Mouse (Mus musculus) heart, embryonic 10.5 days (tissue): ENCODE results near the gene Fbln2. TPM values are rescaled to one million over a fixed set of nuclear protein-coding genes. Genes with fewer than 3 reads are reported as not detected.

Experiments used
- DNase-seq: peaks from one replicate; pipeline ENCODE4 v3.0.0-alpha.2; 2017; ENCODE audit warnings: low spot score
- H3K27ac ChIP-seq: fragments of 300-500 bp; sonication (generic); 2 replicates; pipeline ENCODE4 v1.5.1; 2016; ENCODE audit warnings: mild to moderate bottlenecking
- H3K27me3 ChIP-seq: fragments of 300-500 bp; sonication (generic); 2 replicates; pipeline ENCODE4 v1.6.1; 2016; ENCODE audit warnings: mild to moderate bottlenecking; ENCODE audit not compliant: poor library complexity, insufficient read depth, severe bottlenecking
- H3K36me3 ChIP-seq: fragments of 300-500 bp; sonication (generic); 2 replicates; pipeline ENCODE4 v1.6.1; 2016; ENCODE audit warnings: mild to moderate bottlenecking, moderate library complexity
- H3K4me1 ChIP-seq: fragments of 300-500 bp; sonication (generic); 2 replicates; pipeline ENCODE4 v1.6.1; 2016; ENCODE audit warnings: mild to moderate bottlenecking
- H3K4me3 ChIP-seq: fragments of 300-500 bp; sonication (generic); 2 replicates; pipeline ENCODE4 v1.5.1; 2016; ENCODE audit warnings: mild to moderate bottlenecking, moderate library complexity
- H3K9me3 ChIP-seq: fragments of 300-500 bp; sonication (generic); 2 replicates; pipeline ENCODE4 v1.6.1; 2016; ENCODE audit warnings: mild to moderate bottlenecking, moderate library complexity
- WGBS: fragments of 180-500 bp; shearing (Covaris S2); methylation state at CpG from one replicate; pipeline ENCODE4 v1.1.7; 2016; 5-methylcytosine and 5-hydroxymethylcytosine counted together
- polyA plus RNA-seq: library from polyadenylated mRNA; unstranded; fragments of >200 nt; fragmentation: Nextera tagmentation; extraction: Ambion mirVana; gene quantifications from 2 replicates; pipeline ENCODE4 v1.2.1, GENCODE M21; 2016

Gene Fbln2
- polyA plus RNA-seq, 1 experiment from 2014 or later = 99.3 TPM

GRCm38 (mm10) chr6:91240537-91240936, 28.3 kb downstream of the Fbln2 start:
- H3K27ac ChIP-seq = no peak overlapping the region
- peaks cover 14% of the 10 kb centered on the region for H3K4me1 ChIP-seq
- no peak for DNase-seq

DNA sequence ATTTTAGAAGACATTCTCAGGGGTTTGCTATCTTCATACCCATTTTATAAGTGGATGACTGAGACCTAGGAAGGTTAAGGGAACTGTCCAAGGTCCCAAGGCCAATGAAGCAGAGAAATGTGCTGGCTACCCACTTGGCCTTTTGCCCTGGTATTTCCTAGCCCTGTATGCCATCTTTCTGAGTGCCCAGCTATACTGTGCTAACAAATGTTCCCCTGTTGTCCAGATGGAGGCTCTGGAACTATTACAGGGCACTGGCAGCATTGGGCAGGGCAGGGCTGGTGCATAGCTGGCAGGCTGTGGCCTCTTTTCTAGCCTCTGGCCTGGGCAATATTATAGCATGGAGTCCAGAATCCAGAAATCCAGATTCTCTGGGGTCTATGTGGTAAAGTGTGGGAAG, 28.7 kb downstream of the Fbln2 start:
- H3K27ac ChIP-seq = no peak overlapping the region
- no peaks in the 10 kb centered on the region for H3K9me3 ChIP-seq
- no peaks in the 10 kb centered on the region for H3K36me3 ChIP-seq
- H3K27me3 ChIP-seq = peaks cover 57% of the 10 kb centered on the region
- DNase-seq = no peak
- H3K4me3 ChIP-seq = no peak overlapping the region
- peaks cover 14% of the 10 kb centered on the region for H3K4me1 ChIP-seq

More at GRCm38 (mm10) chr6:91240537-91240936, 28.3 kb downstream of the Fbln2 start:
- no peaks in the 10 kb centered on the region for H3K36me3 ChIP-seq
- no peak overlapping the region for H3K4me3 ChIP-seq
- H3K9me3 ChIP-seq = no peaks in the 10 kb centered on the region
- 55% methylated on average over 2 of the region's 2 CpGs for WGBS
- H3K27me3 ChIP-seq = peaks cover 59% of the 10 kb centered on the region

DNA sequence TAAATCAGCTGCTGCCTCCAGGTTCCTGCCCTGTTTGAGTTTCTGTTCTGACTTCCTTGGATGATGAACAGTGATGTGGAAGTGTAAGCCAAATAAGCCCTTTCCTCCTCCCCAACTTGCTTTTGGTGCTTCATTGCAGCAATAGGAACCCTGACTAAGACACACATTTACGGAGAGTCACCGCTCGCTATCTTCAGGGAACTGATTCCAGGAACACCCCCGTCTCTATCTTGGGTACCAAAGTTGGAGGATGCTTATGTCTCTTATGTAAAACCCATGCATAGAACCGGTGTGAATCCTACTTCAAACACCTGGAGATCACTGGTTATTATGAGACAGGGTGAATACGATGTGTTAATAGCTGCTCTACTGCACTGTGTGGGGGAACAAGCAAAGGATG, 31.1 kb downstream of the Fbln2 start:
- 78% methylated on average over 6 of the region's 6 CpGs for WGBS
- H3K27me3 ChIP-seq = peaks cover 54% of the 10 kb centered on the region

GRCm38 (mm10) chr6:91244331-91244730, 32.1 kb downstream of the Fbln2 start:
- H3K4me1 ChIP-seq = peaks cover 8% of the 10 kb centered on the region; the same call in 1 of the 2 replicates
- H3K9me3 ChIP-seq = no peaks in the 10 kb centered on the region
- H3K36me3 ChIP-seq = no peaks in the 10 kb centered on the region
- DNase-seq = no peak
- no peak overlapping the region for H3K27ac ChIP-seq
- H3K27me3 ChIP-seq = peaks cover 54% of the 10 kb centered on the region
- WGBS = 79% methylated on average over 8 of the region's 8 CpGs
- no peak overlapping the region for H3K4me3 ChIP-seq

More for the DNA sequence above, 31.1 kb downstream of the Fbln2 start:
- Histone ChIP-seq H3K27ac (no peak overlapping the region), H3K4me3 (no peak overlapping the region), H3K36me3 (no peaks in the 10 kb centered on the region), H3K4me1 (peaks cover 8% of the 10 kb centered on the region; the same call in 1 of the 2 replicates), H3K9me3 (no peaks in the 10 kb centered on the region)
- DNase-seq = no peak

GRCm38 (mm10) chr6:91245331-91245730, 33.1 kb downstream of the Fbln2 start:
- H3K4me1 ChIP-seq = peaks cover 8% of the 10 kb centered on the region; the same call in 1 of the 2 replicates
- WGBS = 28% methylated on average over 6 of the region's 6 CpGs
- peak overlapping the region; percentile 24; the same call in 1 of the 2 replicates for H3K27ac ChIP-seq
- H3K27me3 ChIP-seq = peaks cover 49% of the 10 kb centered on the region
- H3K9me3 ChIP-seq = no peaks in the 10 kb centered on the region
- no peaks in the 10 kb centered on the region for H3K36me3 ChIP-seq
- DNase-seq = no peak
- H3K4me3 ChIP-seq = no peak overlapping the region

GRCm38 (mm10) chr6:91247343-91247742, 35.1 kb downstream of the Fbln2 start:
- H3K9me3 ChIP-seq = no peaks in the 10 kb centered on the region
- H3K4me3 ChIP-seq = no peak overlapping the region
- H3K27me3 ChIP-seq = peaks cover 31% of the 10 kb centered on the region; the same call in 1 of the 2 replicates
- no peak overlapping the region for H3K27ac ChIP-seq
- H3K36me3 ChIP-seq = no peaks in the 10 kb centered on the region
- no peak for DNase-seq
- peaks cover 8% of the 10 kb centered on the region; the same call in 1 of the 2 replicates for H3K4me1 ChIP-seq
- 100% methylated on average over 1 of the region's 1 CpGs for WGBS

GRCm38 (mm10) chr6:91248627-91249026, 36.4 kb downstream of the Fbln2 start:
- WGBS = 74% methylated on average over 4 of the region's 4 CpGs
- Histone ChIP-seq H3K4me3 (no peak overlapping the region), H3K36me3 (no peaks in the 10 kb centered on the region), H3K27ac (no peak overlapping the region), H3K27me3 (peaks cover 23% of the 10 kb centered on the region; the same call in 1 of the 2 replicates), H3K9me3 (no peaks in the 10 kb centered on the region), H3K4me1 (peaks cover 8% of the 10 kb centered on the region; the same call in 1 of the 2 replicates)
- no peak for DNase-seq

- 85% methylated on average over 1 of the region's 1 CpGs for WGBS
- Histone ChIP-seq H3K9me3 (no peaks in the 10 kb centered on the region), H3K27ac (no peak overlapping the region), H3K4me3 (no peak overlapping the region), H3K27me3 (peaks cover 23% of the 10 kb centered on the region; the same call in 1 of the 2 replicates), H3K4me1 (peaks cover 8% of the 10 kb centered on the region; the same call in 1 of the 2 replicates), H3K36me3 (no peaks in the 10 kb centered on the region)
- DNase-seq = no peak
Measured at GRCm38 (mm10) chr6:91249797-91250196, 37.5 kb downstream of the Fbln2 start.

DNA sequence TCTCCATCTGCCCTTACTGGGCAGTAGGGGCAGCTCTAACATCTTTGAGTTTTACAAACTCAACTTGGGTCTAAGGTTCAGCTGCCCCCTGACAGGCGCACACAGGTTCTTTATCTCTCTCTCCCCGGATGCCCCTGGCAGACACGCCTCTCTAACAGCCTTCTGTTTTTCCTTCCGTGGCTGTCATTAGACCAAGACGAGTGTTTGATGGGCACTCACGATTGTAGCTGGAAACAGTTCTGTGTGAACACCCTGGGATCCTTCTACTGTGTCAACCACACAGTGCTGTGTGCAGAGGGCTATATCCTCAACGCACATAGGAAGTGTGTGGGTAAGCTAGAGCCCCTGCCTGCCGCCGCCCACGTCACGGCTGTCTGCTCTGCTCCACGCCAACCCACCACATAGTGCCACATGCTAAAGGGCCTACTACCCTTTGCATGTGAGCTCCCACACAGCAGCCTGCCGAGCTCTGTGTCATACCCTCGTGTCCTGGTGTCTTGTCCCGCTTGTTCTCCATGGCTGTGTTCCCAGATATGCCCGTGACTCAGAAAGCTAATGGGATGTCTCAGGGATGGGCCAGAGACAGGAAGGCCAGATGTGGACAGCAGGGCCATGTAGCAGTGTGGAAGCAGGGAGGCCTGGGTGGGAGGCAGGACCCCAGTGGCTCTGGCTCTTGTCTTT, 47.3 kb downstream of the Fbln2 start:
- H3K4me1 ChIP-seq = peaks cover 6% of the 10 kb centered on the region
- 0 out of 2 replicates have a peak, but pooled peaks cover 3% of the 10 kb centered on the region for H3K36me3 ChIP-seq
- DNase-seq = no peak
- H3K27ac ChIP-seq = no peak overlapping the region
- 73% methylated on average over 16 of the region's 16 CpGs for WGBS
- H3K4me3 ChIP-seq = no peak overlapping the region
- no peaks in the 10 kb centered on the region for H3K9me3 ChIP-seq
- peaks cover 57% of the 10 kb centered on the region for H3K27me3 ChIP-seq

DNA sequence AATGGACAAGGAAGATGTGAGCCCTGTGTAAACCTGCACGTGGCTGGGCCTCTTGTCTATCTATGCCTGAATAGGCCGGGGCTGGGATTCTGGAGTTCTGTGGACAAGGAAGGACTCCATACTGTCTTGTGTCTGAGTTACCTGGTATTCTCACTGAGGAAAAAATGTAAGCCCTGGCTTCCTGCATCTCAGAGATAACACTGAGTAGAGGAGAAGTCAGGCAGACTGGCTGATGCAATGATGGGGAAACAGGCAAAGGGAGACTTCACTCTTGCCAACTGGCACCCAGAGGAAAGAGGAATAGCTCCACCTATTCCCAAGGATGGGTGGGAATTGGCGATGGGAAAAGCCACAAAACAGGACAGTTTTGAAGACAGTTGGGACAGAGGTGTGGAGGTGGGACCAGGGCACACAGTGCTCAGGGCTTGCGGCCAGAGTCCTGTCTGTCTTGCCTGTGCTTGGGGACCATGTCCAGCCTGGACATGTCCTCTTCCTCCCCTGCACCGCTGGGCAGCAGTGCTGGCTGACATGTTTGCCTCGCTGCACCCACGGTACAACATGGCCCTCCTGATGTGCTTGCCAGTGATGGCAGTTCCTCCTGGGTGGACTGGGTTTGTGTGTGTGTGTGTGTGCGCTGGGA, 48.2 kb downstream of the Fbln2 start:
- H3K27me3 ChIP-seq = peaks cover 64% of the 10 kb centered on the region
- H3K9me3 ChIP-seq = no peaks in the 10 kb centered on the region
- 78% methylated on average over 8 of the region's 8 CpGs for WGBS
- 0 out of 2 replicates have a peak, but pooled peaks cover 3% of the 10 kb centered on the region for H3K36me3 ChIP-seq
- peaks cover 6% of the 10 kb centered on the region for H3K4me1 ChIP-seq
- H3K4me3 ChIP-seq = no peak overlapping the region
- DNase-seq = no peak
- H3K27ac ChIP-seq = no peak overlapping the region

DNA sequence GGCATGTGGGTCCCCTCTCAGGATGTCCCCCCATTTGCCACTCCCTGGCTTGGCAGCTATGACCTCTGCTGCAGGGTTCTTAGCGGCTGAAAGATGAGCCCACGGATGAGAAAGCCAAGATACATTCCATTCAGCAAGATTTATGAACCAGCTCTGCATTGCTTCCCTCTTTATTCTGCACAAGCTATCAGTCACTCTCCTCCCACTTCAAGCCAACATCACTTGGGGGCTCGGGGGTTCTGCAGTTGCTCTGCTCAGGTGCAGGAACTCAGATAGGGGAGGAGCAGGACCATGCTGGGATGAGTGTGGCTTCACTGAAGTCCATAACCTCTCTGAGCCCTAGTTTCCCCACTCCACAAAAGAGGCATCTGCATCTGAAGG, 48.7 kb downstream of the Fbln2 start:
- WGBS = 66% methylated on average over 3 of the region's 3 CpGs
- Histone ChIP-seq H3K27ac (no peak overlapping the region), H3K4me1 (peaks cover 6% of the 10 kb centered on the region), H3K9me3 (no peaks in the 10 kb centered on the region), H3K4me3 (no peak overlapping the region), H3K27me3 (peaks cover 68% of the 10 kb centered on the region), H3K36me3 (0 out of 2 replicates have a peak, but pooled peaks cover 3% of the 10 kb centered on the region)
- no peak for DNase-seq

DNA sequence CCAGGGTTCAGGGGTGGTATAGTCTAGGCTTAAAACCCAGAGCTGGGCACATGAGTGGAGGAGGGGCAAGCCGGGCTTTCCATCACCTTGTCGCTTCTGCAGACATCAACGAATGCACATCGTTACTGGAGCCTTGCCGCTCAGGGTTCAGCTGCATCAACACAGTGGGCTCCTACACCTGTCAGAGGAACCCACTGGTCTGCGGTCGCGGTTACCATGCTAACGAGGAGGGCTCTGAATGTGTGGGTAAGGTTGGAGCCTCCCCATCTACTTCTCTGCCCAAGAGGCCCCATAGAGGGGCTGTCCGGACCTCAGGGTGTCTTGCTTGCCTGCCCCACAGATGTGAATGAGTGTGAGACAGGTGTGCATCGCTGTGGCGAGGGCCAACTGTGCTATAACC, 53.4 kb downstream of the Fbln2 start:
- H3K9me3 ChIP-seq = no peaks in the 10 kb centered on the region
- H3K4me3 ChIP-seq = no peak overlapping the region
- H3K27ac ChIP-seq = no peak overlapping the region
- H3K27me3 ChIP-seq = peaks cover 59% of the 10 kb centered on the region
- 82% methylated on average over 12 of the region's 12 CpGs for WGBS
- H3K36me3 ChIP-seq = 0 out of 2 replicates have a peak, but pooled peaks cover 3% of the 10 kb centered on the region
- peaks cover 2% of the 10 kb centered on the region for H3K4me1 ChIP-seq
- DNase-seq = no peak

DNA sequence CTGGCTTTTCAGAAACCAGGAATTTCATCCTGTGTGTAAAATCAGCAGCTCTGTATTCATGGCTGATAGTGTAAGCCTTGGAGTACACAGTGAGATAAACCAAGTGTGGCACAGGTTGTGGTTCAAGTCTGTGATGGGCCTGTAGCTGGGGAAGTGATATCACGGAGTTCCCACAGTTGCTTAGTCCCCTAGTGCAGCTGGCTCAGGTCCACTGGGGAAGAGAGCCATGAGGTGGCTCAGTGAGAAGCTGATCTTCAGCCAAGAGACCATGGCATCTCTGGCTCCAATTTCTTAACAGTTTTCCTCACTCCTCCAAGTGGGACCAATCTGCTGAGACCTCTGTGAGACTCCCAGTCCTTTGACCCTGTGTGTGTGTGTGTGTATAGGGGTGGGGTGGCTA, 54.4 kb downstream of the Fbln2 start:
- H3K4me1 ChIP-seq = no peaks in the 10 kb centered on the region; the same call in 1 of the 2 replicates
- WGBS = 68% methylated on average over 1 of the region's 1 CpGs
- peaks cover 56% of the 10 kb centered on the region for H3K27me3 ChIP-seq
- no peak overlapping the region for H3K27ac ChIP-seq
- DNase-seq = no peak
- no peaks in the 10 kb centered on the region for H3K9me3 ChIP-seq
- no peak overlapping the region for H3K4me3 ChIP-seq
- peaks cover 12% of the 10 kb centered on the region; the same call in 1 of the 2 replicates for H3K36me3 ChIP-seq
